Mouse (Mus musculus) lung, adult 2 months (tissue): Measurements from ENCODE around the gene Bbx.

ENCODE experiments used
- CTCF ChIP-seq: fragments of 200-500 bp; IDR thresholded peaks from 2 replicates; pipeline ENCODE4 v1.5.1; 2011; ENCODE audit warnings: mild to moderate bottlenecking, low read length, control low read depth; ENCODE audit not compliant: insufficient read depth
- POLR2A ChIP-seq: fragments of 200-500 bp; IDR thresholded peaks from 2 replicates; pipeline ENCODE4 v1.6.1; 2011; ENCODE audit warnings: low read depth, mild to moderate bottlenecking, control low read depth, low read length, borderline replicate concordance; ENCODE audit errors: extremely low read depth

DNA sequence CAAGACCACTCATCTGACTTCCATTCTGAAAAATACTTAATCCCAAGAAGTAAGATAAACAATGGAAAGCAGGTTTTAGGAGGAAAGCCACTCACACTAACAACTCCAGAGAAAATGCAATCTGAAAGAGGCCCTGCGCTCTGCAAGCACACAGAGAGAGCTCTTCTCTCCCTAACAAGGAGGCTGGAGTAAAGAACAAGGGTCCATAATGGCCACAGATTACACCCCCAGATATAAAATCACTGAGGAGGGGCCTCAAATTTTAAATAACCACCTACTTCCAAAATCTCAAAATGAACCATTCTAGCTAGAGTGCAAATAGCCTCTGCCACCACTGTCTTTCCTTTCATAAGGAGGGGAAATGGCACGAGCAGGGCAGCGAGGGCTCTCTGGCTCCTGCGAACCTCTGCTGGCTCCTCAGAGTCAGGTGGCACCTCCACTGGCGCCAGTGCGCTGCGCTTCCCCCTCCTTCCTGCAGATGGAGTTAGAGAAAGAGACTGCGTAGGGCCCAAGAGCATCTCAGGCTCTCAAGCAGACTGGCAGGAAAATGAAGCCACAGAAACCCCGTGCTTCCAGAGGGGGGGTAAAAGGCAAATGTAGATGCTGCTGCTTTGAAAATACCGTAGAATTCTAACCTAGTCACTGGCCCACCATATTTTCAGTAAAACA is 51.4 kb downstream of the Bbx start:
- TF ChIP-seq CTCF (peak; percentile 59; the same call in 1 of the 2 replicates), POLR2A (no peak)
